Mouse (Mus musculus) CH12.LX (cell line): ENCODE results near the gene Gpr68. TPM values are rescaled to one million over a fixed set of nuclear protein-coding genes. Genes with fewer than 3 reads are reported as not detected.

Experiments used
- DNase-seq: peaks from one replicate; pipeline ENCODE4 v3.0.0-alpha.2; 2013; ENCODE audit errors: extremely low read depth
- H3K27ac ChIP-seq: 2 replicates; pipeline ENCODE4 v1.5.1; 2012; ENCODE audit warnings: low read depth, mild to moderate bottlenecking, control low read depth, moderate library complexity; ENCODE audit not compliant: insufficient read depth
- H3K27me3 ChIP-seq: replicated peaks from 2 replicates; pipeline ENCODE3; 2012; ENCODE audit warnings: inconsistent platforms
- H3K36me3 ChIP-seq, 2 experiments: replicated peaks in 1 of 2; 2 replicates each; pipeline versions ENCODE3 to v1.6.1; 2012; ENCODE audit warnings: inconsistent platforms in 1 of 2, low read length in 1 of 2, mild to moderate bottlenecking in 1 of 2, mixed read lengths in 1 of 2, moderate library complexity in 1 of 2; ENCODE audit not compliant: control insufficient read depth in 1 of 2, insufficient read depth in 1 of 2
- H3K4me1 ChIP-seq, 2 experiments: 2 replicates each; pipeline ENCODE4 v1.6.1; 2012; ENCODE audit warnings: inconsistent platforms in 1 of 2, moderate library complexity in 1 of 2; ENCODE audit not compliant: insufficient read depth in 2 of 2, control insufficient read depth in 1 of 2
- H3K4me2 ChIP-seq: 2 replicates; pipeline ENCODE4 v1.6.1; 2012; ENCODE audit warnings: low read depth, mild to moderate bottlenecking, control low read depth; ENCODE audit not compliant: poor library complexity, insufficient read depth, severe bottlenecking
- H3K4me3 ChIP-seq, 3 experiments: fragments of 150-350 bp in 1 of 3; sonication (generic) in 1 of 3; replicated peaks in 1 of 3; 2 replicates each; pipeline versions ENCODE3 to v1.5.1; 2011 to 2012; ENCODE audit warnings: low read depth in 2 of 3, low read length in 2 of 3, mild to moderate bottlenecking in 2 of 3, moderate library complexity in 2 of 3, control low read depth in 1 of 3, improper control_type of control experiment in 1 of 3, inconsistent platforms in 1 of 3, mixed read lengths in 1 of 3; ENCODE audit not compliant: poor library complexity in 1 of 3
- H3K79me2 ChIP-seq: replicated peaks from 2 replicates; pipeline ENCODE4 v1.6.1; 2012; ENCODE audit warnings: mild to moderate bottlenecking, moderate library complexity; ENCODE audit not compliant: control insufficient read depth, poor library complexity, insufficient read depth, severe bottlenecking; ENCODE audit errors: extremely low read depth
- H3K9ac ChIP-seq: 2 replicates; pipeline ENCODE4 v1.6.1; 2012; ENCODE audit warnings: low read depth, mild to moderate bottlenecking, control low read depth, moderate library complexity; ENCODE audit not compliant: insufficient read depth
- H3K9me3 ChIP-seq: replicated peaks from 2 replicates; pipeline ENCODE3; 2012; ENCODE audit warnings: low read length, inconsistent platforms, mixed read lengths
- CHD2 ChIP-seq: IDR thresholded peaks from 2 replicates; pipeline ENCODE4 v1.6.1; 2011; ENCODE audit warnings: low read length, improper control_type of control experiment
- CTCF ChIP-seq, 2 experiments: IDR thresholded peaks in 1 of 2; conservative IDR thresholded peaks in 1 of 2; 2 replicates each; pipeline ENCODE4 v1.5.1; 2011 to 2012; ENCODE audit warnings: low read depth in 2 of 2, low read length in 2 of 2, improper control_type of control experiment in 1 of 2, inconsistent platforms in 1 of 2, mild to moderate bottlenecking in 1 of 2, moderate library complexity in 1 of 2
- ELF1 ChIP-seq: IDR thresholded peaks from 2 replicates; pipeline ENCODE4 v1.6.1; 2014; ENCODE audit warnings: low read depth, mild to moderate bottlenecking, inconsistent platforms, low read length, improper control_type of control experiment
- EP300 ChIP-seq: IDR thresholded peaks from 2 replicates; pipeline ENCODE4 v1.6.1; 2011; ENCODE audit warnings: low read length, improper control_type of control experiment
- HCFC1 ChIP-seq: IDR thresholded peaks from 2 replicates; pipeline ENCODE4 v1.6.1; 2012; ENCODE audit warnings: low read depth, mild to moderate bottlenecking, inconsistent platforms, low read length, improper control_type of control experiment
- JUN ChIP-seq: IDR thresholded peaks from 2 replicates; pipeline ENCODE4 v1.6.1; 2011; ENCODE audit warnings: low read depth, mild to moderate bottlenecking, low read length, improper control_type of control experiment, moderate library complexity; ENCODE audit not compliant: insufficient read depth
- JUND ChIP-seq: conservative IDR thresholded peaks from 2 replicates; pipeline ENCODE4 v1.6.1; 2011; ENCODE audit warnings: low read depth, low read length, improper control_type of control experiment
- MAFK ChIP-seq: IDR thresholded peaks from 2 replicates; pipeline ENCODE4 v1.6.1; 2011; ENCODE audit warnings: low read length, improper control_type of control experiment; ENCODE audit not compliant: insufficient replicate concordance
- MAX ChIP-seq: IDR thresholded peaks from 2 replicates; pipeline ENCODE4 v1.6.1; 2011; ENCODE audit warnings: low read length, improper control_type of control experiment
- MEF2A ChIP-seq: IDR thresholded peaks from 2 replicates; pipeline ENCODE4 v1.6.1; 2014; ENCODE audit warnings: low read depth, mild to moderate bottlenecking, inconsistent platforms, low read length, improper control_type of control experiment, borderline replicate concordance
- NELFE ChIP-seq: IDR thresholded peaks from 2 replicates; pipeline ENCODE4 v1.6.1; 2011; ENCODE audit warnings: low read depth, low read length, improper control_type of control experiment
- NRF1 ChIP-seq: IDR thresholded peaks from 2 replicates; pipeline ENCODE4 v1.6.1; 2014; ENCODE audit warnings: low read depth, mild to moderate bottlenecking, inconsistent platforms, low read length, improper control_type of control experiment, moderate library complexity
- POLR2A ChIP-seq: IDR thresholded peaks from 2 replicates; pipeline ENCODE4 v1.6.1; 2011; ENCODE audit warnings: low read depth, mild to moderate bottlenecking, improper control_type of control experiment, low read length
- POLR2AphosphoS2 ChIP-seq: IDR thresholded peaks from 2 replicates; pipeline ENCODE4 v1.6.1; 2011; ENCODE audit warnings: low read depth, low read length, improper control_type of control experiment
- RAD21 ChIP-seq: IDR thresholded peaks from 2 replicates; pipeline ENCODE4 v1.6.1; 2011; ENCODE audit warnings: low read depth, mild to moderate bottlenecking, low read length, improper control_type of control experiment, moderate library complexity
- RCOR1 ChIP-seq: conservative IDR thresholded peaks from 2 replicates; pipeline ENCODE4 v1.6.1; 2012; ENCODE audit warnings: low read depth, mild to moderate bottlenecking, inconsistent platforms, low read length, improper control_type of control experiment
- TBP ChIP-seq: conservative IDR thresholded peaks from 2 replicates; pipeline ENCODE4 v1.6.1; 2011; ENCODE audit warnings: low read depth, low read length, improper control_type of control experiment
- UBTF ChIP-seq: IDR thresholded peaks from 2 replicates; pipeline ENCODE4 v1.6.1; 2012; ENCODE audit warnings: low read depth, mild to moderate bottlenecking, inconsistent platforms, low read length, improper control_type of control experiment, moderate library complexity
- USF2 ChIP-seq: conservative IDR thresholded peaks from 2 replicates; pipeline ENCODE4 v1.6.1; 2011; ENCODE audit warnings: low read depth, low read length, improper control_type of control experiment
- ZC3H11A ChIP-seq: IDR thresholded peaks from 2 replicates; pipeline ENCODE4 v1.6.1; 2012; ENCODE audit warnings: low read depth, mild to moderate bottlenecking, inconsistent platforms, low read length, improper control_type of control experiment
- ZKSCAN1 ChIP-seq: IDR thresholded peaks from 2 replicates; pipeline ENCODE4 v1.6.1; 2012; ENCODE audit warnings: low read depth, inconsistent platforms, low read length, improper control_type of control experiment, borderline replicate concordance
- ZNF384 ChIP-seq: IDR thresholded peaks from 2 replicates; pipeline ENCODE4 v1.6.1; 2012; ENCODE audit warnings: low read depth, low read length, improper control_type of control experiment, inconsistent platforms
- dilution Hi-C: fragments of 300-500 bp; cut with MboI; formaldehyde crosslinking; loops from 2 replicates; pipeline ENCODE4 v1.14.3; 2020; ENCODE audit warnings: low sequenced_read_pairs; ENCODE audit not compliant: extremely low pct_unique_long_range_greater_than_20kb, extremely low pct_ligation_motif_present
- in situ Hi-C: fragments of 300-500 bp; cut with MboI; formaldehyde crosslinking; loops from 3 replicates; pipeline ENCODE4 v1.14.3; 2019; ENCODE audit warnings: low sequenced_read_pairs, low pct_ligation_motif_present, low pct_unique_long_range_greater_than_20kb, mixed read lengths
- polyA plus RNA-seq: library from polyadenylated mRNA; unstranded; fragments of >175 nt; gene quantifications from 2 replicates; pipeline ENCODE4 v1.2.1, GENCODE M21; 2012; ENCODE audit warnings: low read depth; ENCODE audit not compliant: insufficient read length
- total RNA-seq, 2 experiments: library from RNA; depleted of rRNA; stranded (reverse); fragments of 300-350 nt in 1 of 2; fragments of >200 nt in 1 of 2; gene quantifications; 2 replicates each; pipeline ENCODE4 v1.2.3; 2012 to 2014

Gene Gpr68
- total and polyA plus RNA-seq, 3 experiments: 1.2 to 4.2 (median 1.5) TPM

GRCm38 (mm10) chr12:100877936-100878335 lies 30.1 kb downstream of the Gpr68 start:
- dilution Hi-C loops: no loop called here
- no peak overlapping the region for H3K4me3 ChIP-seq
- in situ Hi-C loops: no loop called here
- no peak for DNase-seq
- TF ChIP-seq JUND (no peak), RAD21 (no peak), ZNF384 (no peak), RCOR1 (no peak), MEF2A (no peak), NELFE (no peak)
- TF ChIP-seq, all 38 proteins: peak for 0
- Histone ChIP-seq H3K4me2 (no peak overlapping the region), H3K27me3 (no peaks in the 10 kb centered on the region), H3K36me3 (peaks cover 0 to 33% of the 10 kb centered on the region in 2 experiments), H3K9me3 (no peaks in the 10 kb centered on the region), H3K79me2 (no peaks in the 10 kb centered on the region), H3K9ac (no peak overlapping the region), H3K4me1 (peaks cover 19 to 52% of the 10 kb centered on the region in 2 experiments), H3K27ac (no peak overlapping the region)

DNA sequence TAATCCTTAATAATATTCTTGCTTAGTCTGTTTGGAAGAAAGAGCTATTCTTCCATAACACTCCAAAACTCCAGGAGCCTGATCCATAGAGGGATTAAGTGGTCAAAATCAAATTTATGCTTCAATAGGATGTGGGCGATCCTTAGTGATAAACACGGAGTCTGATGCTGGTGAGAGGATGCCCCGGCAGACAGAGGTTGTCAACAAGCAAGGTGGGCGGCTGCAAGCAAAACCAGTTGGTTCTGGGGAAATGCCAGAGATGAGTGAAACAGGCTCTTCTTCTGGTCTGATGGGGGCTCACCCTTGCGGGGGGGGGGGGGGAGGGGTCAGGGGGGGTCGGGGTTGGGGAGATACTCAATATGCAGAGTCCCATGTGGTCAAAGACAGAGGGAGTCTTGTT lies 32.0 kb downstream of the Gpr68 start:
- no peak for TF ChIP-seq CTCF (conservative IDR thresholded peaks at IDR 0.05 in 1 of 2, IDR thresholded peaks at IDR 0.05 in 1 of 2; ENCODE audit: low read depth in 2 of 2, low read length in 2 of 2)
- TF ChIP-seq NRF1: no peak
- no peak for TF ChIP-seq EP300
- TF ChIP-seq JUN: no peak
- no peak for TF ChIP-seq ELF1
- no peak for TF ChIP-seq RCOR1
- TF ChIP-seq TBP: no peak
- no peak for TF ChIP-seq POLR2A
- TF ChIP-seq ZC3H11A: no peak
- TF ChIP-seq MAX: no peak
- no peak for TF ChIP-seq CHD2
- TF ChIP-seq POLR2AphosphoS2: no peak
- TF ChIP-seq ZNF384: no peak
- TF ChIP-seq ZKSCAN1: no peak
- no peak for TF ChIP-seq UBTF
- TF ChIP-seq MAFK: no peak
- no peak for TF ChIP-seq HCFC1
- no peak for TF ChIP-seq USF2
- Histone ChIP-seq H3K27me3 (no peaks in the 10 kb centered on the region), H3K27ac (no peak overlapping the region), H3K4me2 (no peak overlapping the region), H3K4me1 (peaks cover 8 to 43% of the 10 kb centered on the region in 2 experiments), H3K4me3 (no peak overlapping the region), H3K9ac (no peak overlapping the region), H3K9me3 (no peaks in the 10 kb centered on the region), H3K79me2 (no peaks in the 10 kb centered on the region), H3K36me3 (peaks cover 0 to 46% of the 10 kb centered on the region in 2 experiments)
- DNase-seq: no peak
- dilution Hi-C loops (no loop called here), in situ Hi-C loops (no loop called here)
